Mouse (Mus musculus) kidney, postnatal 25 days (tissue): ENCODE measurements around the gene Acer2.
"Not testable (repeated sequence)": the region's sequence is repeated elsewhere in the genome, so short reads cannot be mapped to it uniquely, and the experiment has no call there.

Source experiments
- DNase-seq, 2 experiments: peaks; one replicate each; pipeline ENCODE4 v3.0.0; 2021; ENCODE audit warnings: mixed read lengths in 2 of 2

The Acer2 gene

DNA sequence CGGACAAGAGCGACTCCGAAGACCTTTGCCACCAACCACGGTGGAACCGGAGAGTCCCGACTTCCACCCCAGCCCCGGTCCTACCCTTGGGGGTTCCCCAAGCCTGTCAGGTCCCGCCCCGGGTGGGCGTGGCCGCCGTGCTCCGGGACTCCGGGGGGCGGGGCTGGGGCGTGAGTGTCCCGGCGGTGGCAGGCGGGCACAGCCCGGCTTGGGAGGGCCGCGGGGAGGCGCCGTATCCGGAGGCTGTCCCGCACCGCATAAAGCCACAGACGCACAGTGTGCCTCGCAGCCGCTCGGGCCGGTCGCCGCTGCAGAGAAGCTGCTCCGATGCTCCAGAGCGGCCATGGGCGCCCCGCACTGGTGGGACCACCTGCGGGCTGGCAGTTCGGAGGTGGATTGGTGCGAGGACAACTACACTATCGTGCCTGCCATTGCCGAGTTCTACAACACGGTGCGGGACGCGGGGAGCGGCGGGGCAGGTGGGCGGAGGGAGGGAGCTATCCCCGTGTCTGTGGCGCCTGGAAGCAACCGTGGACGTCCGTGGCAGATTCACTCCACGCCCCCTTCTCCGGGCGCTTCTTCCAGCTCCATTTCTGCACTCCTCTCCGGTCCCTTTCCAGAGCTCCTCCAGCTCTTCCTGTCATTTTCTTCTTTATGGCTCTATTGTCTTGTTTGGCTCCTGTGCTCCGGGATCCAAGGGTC is at the start of gene Acer2:
TSS of gene Acer2 (plus strand) at position 251 of the 702 bp plus-strand sequence.
- peak; percentile 98 for DNase-seq

DNA sequence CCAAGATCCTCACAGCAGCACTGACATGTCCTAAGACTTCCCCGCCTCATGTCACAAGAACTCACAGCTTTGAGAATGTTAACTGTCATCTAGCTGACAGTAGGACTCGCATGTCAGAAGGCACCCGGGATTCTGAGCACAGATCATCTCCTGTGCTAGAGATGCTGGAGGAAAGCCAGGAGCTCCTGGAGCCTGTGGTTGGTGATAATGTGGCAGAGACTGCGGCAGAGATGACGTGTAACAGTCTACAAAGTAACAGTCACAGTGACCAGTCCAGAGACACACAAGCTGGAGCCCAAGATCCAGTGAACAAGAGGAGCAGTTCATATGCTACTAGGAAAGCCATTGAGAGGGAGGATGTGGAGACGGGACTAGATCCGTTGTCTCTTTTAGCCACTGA is 49.1 kb upstream of the Acer2 start:
- DNase-seq, result no peak

DNA sequence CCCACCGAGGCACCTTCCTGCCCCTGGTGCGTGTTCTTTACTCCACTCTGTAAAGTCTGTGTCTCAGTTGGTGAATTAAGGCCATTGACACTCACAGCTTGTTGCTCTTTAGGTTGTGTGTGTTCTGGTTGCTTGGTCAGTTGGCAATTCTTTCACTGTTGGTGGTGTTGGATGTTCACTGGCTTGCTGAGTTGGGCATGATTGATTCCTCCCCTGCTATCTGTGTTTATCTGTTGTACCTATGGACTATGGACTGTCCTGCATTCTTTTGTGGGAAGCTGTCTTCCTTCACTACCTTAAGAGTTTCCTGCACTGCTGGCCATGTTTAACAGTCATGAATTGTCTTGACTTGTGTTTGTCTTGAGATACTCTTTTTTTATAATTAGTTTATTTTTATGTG is 42.3 kb upstream of the Acer2 start:
- no peak for DNase-seq

DNA sequence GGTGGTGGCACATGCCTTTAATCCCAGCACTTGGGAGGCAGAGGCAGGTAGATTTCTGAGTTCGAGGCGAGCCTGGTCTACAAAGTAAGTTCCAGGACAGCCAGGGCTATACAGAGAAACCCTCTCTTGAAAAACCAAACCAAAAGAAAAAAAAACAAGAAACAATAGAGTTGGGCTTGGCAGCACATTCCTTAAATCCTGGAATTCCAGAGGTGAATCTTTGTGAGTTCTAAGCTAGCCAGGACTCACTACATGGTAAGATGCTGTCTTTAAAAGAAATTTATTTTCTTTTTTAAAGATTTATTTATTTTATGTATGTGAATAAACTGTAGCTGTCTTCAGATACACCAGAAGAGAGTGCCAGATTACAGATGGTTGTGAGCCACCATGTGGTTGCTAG is 33.1 kb upstream of the Acer2 start:
- DNase-seq, result not testable (repeated sequence)

DNA sequence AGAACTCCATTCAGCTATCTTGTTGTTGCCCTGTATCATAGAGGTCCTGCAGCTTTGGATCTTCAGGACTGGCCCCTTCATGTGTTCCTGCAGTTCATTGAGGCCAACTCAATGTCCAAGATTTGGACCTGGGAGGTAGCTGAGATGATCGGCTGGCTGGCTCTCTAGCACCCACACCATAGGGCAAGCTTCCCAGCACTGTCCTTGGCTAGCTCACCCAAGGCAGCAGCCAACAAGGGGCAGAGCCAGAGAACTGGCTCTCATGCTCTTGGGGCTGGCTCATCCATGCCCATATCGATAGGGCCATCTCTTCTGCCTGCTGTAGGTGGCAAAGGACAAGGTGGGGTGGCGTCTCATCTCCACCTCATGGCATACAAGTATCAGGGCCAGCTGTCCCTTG is 28.8 kb upstream of the Acer2 start:
- DNase-seq, result no peak

DNA sequence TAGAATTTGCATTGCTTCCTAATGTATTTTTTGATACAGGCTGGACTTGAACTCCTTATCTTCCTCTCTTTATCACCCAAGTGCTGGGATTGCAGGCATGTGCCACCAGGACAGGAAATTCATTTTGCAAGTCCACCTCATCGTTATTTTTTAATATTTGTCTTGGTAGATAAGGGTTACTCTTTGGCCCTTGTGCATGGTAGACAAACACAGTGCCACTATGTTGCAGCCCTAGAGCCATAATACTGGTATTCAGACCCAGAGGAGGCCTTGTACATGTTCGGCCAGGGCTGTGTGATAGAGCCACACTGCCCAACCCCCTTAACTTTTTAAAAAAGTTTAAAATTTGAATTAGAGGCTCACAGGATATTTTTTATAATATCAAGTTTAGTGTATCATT is 26.9 kb upstream of the Acer2 start:
- no peak for DNase-seq

DNA sequence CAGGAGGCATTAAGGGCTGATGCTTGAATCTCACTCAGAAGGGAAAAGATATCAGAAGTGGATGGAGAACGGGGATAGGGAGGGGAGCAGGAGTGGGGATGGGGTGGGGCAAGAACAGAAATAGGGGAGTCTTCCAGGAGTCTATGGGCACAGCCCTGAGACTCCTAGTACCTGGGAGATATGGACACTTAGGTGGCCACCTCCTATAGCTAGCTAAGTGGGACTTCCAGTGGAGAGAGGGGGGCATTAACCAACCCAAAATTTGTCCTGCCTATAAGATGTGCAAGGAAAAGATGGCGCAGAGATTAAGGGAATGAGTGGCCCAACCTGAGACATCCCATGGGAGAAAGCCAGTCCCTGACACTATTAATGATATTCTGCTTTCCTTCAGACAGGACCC is 22.9 kb upstream of the Acer2 start:
- DNase-seq, result no peak

DNA sequence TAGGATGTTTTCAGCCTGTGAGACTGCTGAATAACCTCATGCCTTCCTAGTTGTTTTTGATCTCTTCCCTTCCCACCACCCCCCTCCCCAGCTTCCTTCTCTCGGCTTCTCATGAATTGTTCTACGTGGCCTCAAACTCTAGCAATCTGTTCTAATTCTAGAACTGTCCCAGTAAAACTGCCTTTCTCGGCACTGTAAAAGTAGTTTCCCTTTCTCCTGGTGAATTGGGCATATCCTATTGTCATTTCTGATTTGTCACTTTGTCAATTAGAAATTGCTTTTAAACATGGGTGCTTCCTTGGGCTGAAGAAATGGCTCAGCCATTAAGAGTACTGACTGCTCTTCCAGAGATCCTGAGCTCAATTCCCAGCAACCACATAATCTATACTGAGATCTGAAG is 22.2 kb upstream of the Acer2 start:
- no peak for DNase-seq

DNA sequence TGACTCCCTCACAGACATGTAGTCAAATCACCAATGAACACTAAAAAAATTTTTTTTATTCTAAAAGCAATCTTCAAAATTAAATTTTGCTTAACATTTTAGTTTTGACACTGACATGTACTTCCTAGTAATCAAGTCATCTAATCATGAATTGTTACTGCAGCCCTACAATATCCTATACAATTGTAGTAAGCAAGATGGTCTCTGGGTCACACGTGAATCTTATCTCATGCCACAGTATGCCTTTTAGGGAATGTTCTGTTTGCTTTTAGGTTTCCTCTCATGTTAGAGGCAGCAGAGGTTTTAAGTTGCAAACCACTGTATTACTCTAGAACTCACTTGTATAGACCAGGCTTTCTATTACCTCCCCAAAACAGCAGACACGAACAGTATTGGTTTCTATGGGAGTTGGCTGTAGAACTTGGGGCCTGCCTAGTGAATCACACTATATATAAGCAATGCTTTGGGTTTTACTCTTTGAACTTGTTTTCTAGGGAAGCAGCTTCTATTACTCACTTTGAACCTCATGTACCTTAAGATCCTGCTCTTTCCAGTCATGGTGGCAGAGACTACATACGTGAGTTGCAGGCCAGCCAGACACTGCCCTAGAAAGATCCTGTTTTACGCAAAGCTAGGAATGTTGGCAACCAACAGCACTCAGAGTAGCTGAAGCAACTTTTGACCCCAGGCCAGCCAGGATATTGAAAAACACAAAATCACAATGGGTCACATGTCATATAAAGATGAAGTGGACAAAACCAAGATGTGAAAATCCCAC is 21.2 kb upstream of the Acer2 start:
- no peak for DNase-seq

DNA sequence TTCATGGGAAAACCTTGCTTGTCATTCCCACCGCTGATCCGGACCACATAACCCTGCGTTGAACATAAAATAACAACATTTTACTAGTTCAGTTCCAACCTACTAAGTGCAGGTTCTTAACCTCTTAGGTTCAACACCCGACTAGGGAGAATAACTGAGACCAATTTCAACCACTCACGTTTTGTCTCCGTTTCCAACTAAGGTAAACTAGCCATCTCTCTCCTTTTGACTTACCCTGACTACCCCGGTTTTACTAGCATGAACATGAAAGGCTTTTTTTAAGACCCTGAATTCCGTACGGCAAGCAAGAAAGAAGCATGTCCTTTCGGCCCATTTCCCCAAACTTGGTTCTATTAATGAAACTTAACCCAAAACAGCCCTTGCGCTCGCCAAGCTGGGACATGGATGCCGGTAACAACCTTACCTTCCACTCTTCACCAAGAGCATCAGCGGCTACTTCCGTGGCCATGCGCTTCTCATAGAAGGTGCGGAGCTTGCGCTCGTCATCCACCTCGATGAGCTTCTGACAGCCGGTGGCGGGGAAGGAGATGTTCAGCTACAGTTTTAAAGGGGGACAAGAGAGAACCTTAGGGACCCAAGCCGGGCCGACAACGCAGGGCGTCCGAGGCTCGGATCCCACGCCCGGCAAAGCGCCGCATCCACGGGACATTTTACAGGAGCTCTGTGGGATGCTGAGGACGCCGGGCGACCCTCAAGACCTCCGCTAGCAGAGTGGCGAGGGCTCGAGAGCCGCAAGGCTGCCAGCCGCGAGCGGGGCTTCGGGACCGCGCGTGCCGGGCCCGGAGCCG is 17.7 kb upstream of the Acer2 start:
- peak in 1 of 2 experiments; percentile 45 for DNase-seq

DNA sequence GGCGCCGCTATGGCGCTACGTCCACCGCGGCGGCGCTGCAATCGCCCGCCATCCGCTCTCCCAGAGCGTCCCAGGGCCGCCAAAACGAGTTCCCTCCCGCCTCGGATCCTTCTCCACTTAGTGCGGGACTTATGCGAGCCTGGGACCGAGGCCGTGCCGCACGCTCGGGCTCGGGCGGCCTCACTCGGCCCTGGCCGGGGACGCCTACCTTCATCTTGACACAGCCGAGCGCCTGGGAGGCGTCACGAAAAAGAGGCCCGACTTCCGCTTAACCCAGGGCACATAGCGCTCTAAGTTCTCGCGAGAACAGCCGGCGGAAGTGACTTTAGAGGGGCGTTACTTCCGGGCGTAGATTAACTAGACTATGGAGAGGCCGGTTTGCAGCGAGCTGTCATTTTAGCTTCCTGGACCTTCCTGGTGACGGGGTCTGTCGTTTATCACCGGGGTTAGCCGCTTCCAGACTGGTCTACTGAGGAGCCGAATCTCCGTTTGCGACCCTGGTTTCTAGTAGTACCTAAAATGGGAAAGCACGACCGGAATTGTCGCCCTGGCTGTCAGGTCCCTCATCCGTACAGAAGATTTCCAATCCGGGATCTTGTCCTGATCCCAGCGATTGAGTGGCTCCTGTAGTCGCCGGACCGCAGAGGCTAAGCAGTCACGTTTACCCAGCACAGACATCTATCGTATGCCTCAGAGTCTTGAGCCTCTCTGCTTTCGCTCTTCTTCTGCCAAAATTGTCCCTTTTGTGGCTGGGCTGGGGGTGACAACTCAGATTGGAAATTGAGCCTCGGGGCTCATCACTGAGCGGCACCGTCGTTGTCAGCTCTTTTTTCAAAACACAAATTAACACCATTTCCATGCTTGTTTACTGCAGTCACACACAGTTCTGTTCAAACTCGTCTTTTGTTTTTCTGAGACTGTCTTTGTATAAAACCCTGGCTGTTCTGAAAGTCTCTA is 16.8 kb upstream of the Acer2 start, which contains the start of gene Rps6:
TSS of gene Rps6 (minus strand) at position 300 of the 957 bp plus-strand sequence.
- DNase-seq, result peak; percentile 98

DNA sequence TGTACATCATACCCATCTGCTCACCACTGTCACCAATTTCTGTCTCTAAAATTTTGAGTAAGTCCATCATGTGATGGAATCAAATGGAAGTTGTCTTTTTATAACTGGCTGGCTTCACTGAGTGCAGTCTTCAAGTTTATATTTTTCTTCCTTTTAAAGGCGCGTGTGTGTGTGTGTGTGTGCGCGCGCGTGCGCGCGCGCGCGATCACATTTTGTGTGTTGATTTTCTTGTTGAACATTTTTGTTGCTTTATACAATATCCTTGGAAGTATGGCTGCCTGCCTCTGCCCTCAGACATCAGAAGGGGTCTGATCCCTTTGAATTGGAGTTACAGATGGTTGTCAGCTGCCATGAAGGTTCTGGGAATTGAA is 16.1 kb upstream of the Acer2 start:
- no peak for DNase-seq

DNA sequence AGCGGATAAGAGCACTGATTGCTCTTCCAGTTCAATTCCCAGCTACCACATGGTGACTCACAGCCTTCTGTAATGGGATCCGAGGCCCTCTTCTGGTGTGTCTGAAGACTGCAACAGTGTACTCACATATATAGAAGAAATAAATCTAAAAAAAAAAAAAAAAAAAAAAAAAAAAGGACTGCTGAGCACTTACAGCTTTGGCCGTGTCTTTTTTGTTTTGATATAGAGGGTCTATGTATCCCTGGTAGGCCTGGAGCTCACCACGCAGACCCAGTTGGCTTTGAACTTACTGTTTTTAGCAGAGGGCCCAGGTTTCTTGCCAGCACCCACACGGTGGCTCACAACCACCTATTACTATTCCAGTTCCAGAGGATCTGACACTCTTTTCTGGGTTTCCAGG is 10.1 kb upstream of the Acer2 start:
- no peak for DNase-seq

DNA sequence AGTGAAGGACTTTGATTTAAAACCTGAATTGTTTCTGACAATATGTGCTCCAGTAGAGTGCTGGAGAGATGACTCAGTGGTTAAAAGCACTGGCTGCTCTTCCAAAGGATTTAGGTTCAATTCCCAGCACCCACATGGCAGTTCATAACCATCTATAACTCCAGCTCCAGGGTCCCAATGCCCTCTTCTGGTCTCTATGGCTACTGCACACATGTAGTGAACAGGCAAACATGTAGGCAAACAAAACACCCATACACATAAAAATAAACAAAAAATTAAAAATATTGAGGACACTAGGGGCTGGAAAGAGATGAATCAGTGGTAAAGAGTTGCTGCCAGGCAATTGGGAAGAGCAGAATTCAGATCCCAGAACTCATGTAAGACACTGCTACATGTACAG is 2.2 kb upstream of the Acer2 start:
- DNase-seq, result no peak

DNA sequence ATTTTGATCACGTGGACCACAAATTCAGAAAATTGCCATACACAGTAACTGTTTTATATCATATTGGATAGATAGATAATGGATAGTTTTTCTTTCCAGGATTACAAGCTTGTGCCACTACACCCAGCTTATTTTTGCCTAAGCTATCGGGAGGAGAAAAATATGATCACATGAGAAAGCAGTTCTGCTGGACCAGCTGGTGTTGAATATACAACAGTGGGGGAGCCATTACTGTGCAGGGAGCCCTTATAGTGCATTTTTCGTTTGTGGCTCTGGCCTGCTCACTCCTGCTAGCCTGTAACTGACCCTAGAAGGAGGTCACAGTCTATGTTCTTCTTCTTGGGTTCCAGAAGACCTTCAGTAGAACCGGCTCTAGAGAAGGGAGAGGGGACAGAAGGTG is 1.1 kb upstream of the Acer2 start:
- no peak for DNase-seq

DNA sequence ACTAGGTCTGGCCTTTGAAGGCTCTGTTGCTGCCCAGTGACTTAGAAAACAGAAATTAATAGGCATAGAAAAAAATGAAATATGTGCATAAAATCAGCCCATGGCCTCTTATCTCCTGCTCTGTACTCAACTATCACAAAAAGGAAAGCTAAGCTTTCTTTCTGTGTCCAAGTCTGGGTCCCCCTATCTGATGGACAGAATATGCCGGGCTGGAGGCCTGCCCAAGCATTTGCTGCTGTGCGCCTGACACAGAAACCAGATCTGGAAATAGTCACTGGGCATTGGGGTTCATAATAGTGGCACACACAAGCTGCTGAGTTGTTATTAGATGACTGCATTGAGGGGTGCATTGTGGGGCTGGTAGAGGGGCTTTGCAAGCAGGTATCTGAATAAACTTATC is 5.3 kb downstream of the Acer2 start:
- DNase-seq, result no peak

DNA sequence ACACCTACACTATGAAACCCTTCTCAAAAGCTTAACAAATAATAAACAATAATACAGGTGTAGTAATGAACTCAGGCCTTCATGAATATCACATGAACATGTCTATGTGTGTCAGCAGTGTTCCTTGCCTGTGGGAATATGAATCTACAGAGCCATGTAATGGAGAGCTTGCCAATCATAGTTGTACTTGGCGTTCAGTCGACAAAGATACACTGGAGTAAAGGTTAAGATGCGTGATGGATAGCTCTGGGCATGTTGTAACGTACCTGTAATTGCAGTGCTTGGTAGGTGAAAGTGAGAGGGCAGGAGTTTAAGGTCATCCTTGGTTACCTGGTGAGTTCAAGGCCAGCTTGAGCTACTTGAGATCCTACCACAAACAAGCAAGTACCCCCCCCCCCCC is 7.0 kb downstream of the Acer2 start:
- DNase-seq, result no peak

DNA sequence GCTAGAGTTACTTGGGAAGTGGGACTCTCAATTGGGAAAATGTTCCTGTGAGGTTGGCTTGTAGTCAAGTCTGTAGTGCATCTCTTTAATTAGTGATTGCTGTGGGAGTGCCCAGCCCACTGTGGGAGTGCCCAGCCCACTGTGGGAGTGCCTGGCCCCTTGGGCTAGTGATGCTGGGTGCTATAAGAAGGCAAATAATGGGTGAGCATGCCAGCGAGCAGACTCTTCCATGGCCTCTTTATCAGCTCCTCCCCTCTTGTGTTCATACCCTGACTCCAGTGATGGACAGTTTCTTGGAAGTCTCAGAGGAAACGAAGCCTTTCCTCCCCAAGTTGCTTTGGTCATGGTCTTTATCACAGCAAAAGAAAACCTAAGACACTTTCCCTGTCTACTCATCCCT is 8.2 kb downstream of the Acer2 start:
- no peak for DNase-seq

DNA sequence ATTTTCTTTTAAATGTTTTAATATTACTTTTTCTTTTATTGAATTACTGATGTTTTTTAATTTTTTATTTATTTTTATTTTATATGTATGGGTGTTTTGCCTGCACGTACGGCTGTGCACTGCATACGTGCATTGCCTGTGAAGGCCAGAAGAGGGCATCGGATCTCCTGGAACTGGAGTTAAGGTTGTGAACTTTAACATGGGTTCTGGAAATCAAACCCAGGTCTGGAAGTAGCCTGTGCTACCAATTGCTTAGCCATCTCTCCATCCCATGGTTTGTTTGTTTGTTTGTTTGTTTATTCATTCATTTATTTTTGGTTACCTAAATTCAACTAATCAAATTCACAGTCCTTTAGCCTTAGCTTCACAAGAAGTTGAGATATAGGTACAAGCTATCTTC is 10.7 kb downstream of the Acer2 start:
- peak; percentile 61 to 64 for DNase-seq

DNA sequence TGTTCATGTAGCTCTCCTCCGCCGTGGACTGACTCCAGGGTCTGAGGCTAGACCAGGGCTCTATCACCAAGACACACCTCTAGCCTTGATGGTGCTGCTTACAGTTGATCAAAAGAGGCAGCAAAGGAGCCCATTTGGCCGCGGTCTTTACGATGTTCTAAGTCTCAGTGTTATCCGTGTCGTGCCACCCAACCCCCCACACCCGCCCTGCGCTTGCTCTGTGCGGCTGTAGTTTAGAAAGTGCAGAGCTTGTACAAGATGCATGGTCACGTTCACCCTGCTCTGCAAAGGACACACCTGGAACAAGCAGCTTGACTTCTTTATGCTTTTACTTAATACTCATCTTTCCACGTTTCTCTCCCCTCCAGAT is 11.6 kb downstream of the Acer2 start:
- no peak for DNase-seq

DNA sequence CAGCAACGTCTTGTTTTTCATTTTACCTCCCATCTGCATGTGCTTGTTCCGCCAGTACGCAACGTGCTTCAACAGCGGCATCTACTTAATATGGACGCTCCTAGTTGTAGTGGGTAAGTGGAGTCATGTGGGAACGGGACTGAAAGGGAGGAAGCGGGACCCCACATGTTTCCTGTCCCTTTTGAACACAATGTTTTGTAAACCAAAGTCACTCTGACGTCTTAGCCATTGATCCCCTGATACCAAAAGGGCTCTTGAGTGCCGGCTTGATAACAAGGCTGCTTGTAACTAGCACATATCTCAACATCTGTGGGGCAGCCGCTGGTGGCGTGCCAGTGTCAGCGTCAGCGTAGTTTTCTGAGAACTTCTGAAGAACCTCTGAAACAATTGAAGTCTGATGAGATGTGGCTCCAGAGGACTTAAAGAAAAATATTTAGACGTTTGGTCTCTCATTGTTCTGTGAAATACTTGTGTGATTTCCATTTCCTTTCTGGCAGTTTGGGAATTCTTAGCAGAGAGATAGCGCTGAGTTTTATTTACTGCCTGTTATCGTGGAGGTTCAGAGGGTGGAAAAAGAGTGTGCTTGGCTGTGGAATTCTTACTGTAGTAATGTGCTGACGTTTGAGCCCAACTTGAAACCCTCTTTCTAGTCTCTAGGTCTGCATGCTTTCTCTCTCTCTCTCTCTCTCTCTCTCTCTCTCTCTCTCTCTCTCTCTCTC is 12.1 kb downstream of the Acer2 start:
- peak; percentile 72 to 83 for DNase-seq

DNA sequence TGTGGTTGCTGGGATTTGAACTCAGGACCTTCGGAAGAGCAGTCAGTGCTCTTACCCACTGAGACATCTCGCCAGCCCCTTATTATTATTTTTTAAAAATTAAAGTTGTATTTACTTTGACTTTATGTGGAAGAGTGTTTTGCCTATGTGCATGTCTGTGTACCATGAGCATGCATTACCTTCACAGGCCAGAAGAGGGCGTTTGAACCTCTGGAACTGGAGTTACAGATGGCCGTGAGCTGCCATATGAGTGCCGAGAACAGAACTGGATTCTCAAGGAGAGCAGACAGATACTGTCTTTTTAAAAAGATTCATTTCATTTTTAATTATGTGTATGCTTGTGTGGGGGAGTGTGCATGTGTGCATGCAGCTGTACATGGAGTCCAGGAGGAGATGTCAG is 13.7 kb downstream of the Acer2 start:
- DNase-seq, result peak in 1 of 2 experiments; percentile 20
